Mouse (Mus musculus) left cerebral cortex, adult 2 months (tissue): ENCODE results near the gene Mybpc3. TPM values are rescaled to one million over a fixed set of nuclear protein-coding genes. Genes with fewer than 3 reads are reported as not detected.
"Not testable (repeated sequence)": the region's sequence is repeated elsewhere in the genome, so short reads cannot be mapped to it uniquely, and the experiment has no call there.

ENCODE experiments used
- DNase-seq, 2 experiments: peaks; one replicate each; pipeline ENCODE4 v3.0.0; 2021 to 2022; ENCODE audit warnings: low spot score in 2 of 2, mixed read lengths in 1 of 2; ENCODE audit errors: extremely low spot score in 1 of 2
- H3K27ac ChIP-seq: fragments of 200-600 bp; 2 replicates; pipeline ENCODE4 v1.8.1; 2022
- H3K4me3 ChIP-seq: fragments of 200-600 bp; 2 replicates; pipeline ENCODE4 v1.8.1; 2022
- CTCF ChIP-seq: fragments of 200-600 bp; IDR thresholded peaks from 2 replicates; pipeline ENCODE4 v1.8.1; 2022; ENCODE audit warnings: antibody characterized with exemption, mild to moderate bottlenecking, moderate library complexity
- intact Hi-C: fragments of 180-260 bp; cut with DNase I; formaldehyde crosslinking; loops from one replicate; pipeline ENCODE4 v1.15.1; 2025
- total RNA-seq, 2 experiments: library from RNA; stranded (reverse); gene quantifications; 2 replicates each; pipeline ENCODE4 v1.2.3; 2021

Mybpc3 gene
- total RNA-seq, 2 experiments from 2014 or later: 0.33 to 0.43 TPM

DNA sequence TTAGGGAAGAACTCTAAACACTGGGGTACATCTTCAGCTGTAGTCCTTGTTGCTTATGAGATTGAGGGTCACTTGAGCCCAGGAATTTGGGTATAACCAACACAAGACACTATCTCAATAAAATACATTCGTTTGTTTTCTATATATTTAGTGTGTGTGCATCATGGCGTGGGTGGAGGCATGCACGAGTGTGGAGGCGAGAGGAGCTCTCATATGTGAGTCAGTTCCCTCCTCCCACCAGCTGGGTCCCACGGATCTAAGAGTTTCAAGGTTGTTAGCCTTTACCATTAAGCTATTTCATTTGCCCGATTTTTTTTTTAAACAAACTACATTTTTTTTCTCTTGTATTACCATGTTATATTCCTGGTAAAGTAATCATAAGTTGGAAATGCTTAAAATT, 27.1 kb upstream of the Mybpc3 start:
- DNase-seq: peak; percentile 32 to 49
- peak overlapping the region; percentile 29; the same call in 1 of the 2 replicates for H3K27ac ChIP-seq
- no peak overlapping the region for H3K4me3 ChIP-seq
- intact Hi-C loops: no loop called here
- no peak for TF ChIP-seq CTCF

DNA sequence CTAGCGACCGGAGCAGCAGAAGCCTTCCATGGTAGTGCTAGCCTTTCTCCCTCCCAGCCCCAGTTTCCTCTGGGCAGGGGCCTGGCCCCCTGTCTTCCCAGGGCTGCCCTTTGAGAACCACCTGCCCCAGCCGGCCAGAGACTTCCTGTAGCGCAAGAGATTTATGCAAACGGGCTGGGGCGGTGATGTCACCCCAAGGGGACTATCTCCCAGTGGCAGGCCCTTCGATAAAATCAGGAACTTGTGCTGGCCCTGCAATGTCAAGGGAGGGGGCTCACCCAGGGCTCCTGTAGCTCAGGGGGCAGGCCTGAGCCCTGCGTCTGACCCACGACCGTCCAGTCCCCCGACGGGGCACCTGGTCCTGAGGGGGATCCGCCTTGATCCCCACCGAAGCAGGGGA, 21.4 kb upstream of the Mybpc3 start:
- Histone ChIP-seq H3K27ac (peak overlapping the region; percentile 17; the same call in 1 of the 2 replicates), H3K4me3 (no peak overlapping the region)
- no peak for DNase-seq
- intact Hi-C loops: no loop called here
- TF ChIP-seq CTCF: no peak

DNA sequence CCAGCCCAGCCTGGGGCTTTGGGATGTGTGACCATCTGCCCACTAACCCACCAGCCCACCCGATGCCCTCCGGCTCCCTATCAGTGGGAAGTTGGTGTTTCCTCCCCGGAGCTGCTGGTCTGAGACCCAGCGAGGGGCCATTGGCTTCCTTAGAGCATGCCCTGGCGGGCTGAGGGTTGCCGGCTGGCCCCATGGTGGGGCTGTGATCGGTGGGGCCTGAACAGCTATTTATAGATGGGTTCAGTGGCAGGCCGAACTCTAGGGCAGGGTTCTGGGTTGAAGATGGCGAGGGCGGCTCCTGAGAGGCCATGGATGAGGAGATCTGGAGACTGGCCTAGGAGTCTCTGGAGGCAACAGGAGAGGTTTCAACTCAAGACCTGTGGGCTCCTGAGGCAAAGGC, 20.9 kb upstream of the Mybpc3 start:
- no peak for DNase-seq
- no peak for TF ChIP-seq CTCF
- no peak overlapping the region for H3K4me3 ChIP-seq
- peak overlapping the region; percentile 17; the same call in 1 of the 2 replicates for H3K27ac ChIP-seq
- intact Hi-C loops: no loop called here

DNA sequence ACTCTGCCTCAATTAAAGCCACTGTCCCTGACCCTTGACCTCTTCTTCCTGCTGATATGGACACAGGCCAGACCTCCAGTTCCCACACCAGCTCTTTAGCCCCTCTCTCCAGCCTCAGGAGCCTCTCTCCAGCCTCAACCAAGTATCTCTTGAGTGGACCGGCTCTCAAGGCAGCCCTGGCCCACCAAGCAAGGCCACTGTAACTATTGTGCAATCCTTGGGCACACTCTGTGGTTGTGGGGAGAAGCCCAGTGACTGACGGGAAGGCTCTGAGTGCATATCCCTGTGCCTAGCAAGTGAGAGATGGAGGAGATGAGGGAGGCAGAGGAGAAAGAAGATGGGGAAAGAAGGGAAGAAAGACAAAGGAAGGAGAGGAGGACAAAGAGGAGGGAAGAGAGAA, 19.8 kb upstream of the Mybpc3 start:
- no peak overlapping the region for H3K27ac ChIP-seq
- no peak overlapping the region for H3K4me3 ChIP-seq
- intact Hi-C loops: no loop called here
- TF ChIP-seq CTCF: no peak
- no peak for DNase-seq

DNA sequence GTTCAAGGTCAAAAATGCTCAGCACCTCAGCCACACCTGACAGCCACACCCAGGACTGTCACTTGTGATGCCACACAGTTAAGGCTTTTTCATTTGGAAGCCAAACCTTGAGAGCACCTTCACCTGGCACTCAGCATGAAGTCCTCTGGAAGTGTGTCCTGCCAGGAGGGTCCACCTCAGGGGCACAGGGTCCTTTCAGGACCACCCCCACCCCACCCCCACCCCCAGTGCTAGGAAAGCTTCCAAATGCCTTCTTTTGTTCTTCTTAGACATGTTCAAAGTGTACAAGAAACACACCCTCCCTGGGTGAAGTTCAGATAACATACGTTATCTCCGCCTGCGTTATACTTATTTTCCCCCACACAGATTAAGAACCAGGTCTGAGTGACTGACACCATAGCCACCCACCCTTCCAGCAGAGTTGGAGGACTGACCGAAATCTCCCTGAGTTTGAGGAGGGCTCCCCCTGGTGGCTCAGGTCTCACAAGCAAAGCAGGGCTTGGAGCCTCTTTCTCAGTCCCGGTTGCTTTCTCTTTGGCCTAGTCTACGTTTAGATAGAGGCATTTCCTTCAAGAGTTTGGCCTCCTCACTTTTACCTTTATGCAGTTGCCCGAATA, 16.7 kb upstream of the Mybpc3 start:
- TF ChIP-seq CTCF: peak; percentile 95
- DNase-seq: peak; percentile 86 to 92
- intact Hi-C loops: loop anchor here (1.0 to 5.0 kb wide), 3 partner anchors 31 to 234 kb away; partner anchors contain the start of gene Slc39a13
- Histone ChIP-seq H3K27ac (no peak overlapping the region), H3K4me3 (no peak overlapping the region)

DNA sequence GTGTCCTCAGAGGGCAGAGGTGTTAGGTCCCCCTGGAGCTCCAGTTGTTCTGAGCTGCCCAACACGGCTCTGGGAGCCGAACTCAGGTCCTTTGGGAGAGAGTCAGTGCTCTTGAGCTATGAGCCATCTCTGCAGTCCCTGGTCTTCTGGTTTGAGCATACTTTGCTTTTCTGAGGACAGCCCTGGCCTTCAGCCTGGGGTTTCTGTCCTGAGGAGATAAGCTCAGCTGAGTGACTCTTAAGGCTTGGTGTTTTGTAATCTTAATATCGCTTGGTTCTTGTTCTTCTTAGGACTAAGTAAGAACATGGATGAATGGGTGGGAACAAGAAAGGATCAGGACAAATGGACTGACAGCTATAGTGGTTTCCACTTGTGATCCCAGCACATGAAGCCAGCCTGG, 9.8 kb upstream of the Mybpc3 start:
- Histone ChIP-seq H3K27ac (no peak overlapping the region), H3K4me3 (no peak overlapping the region)
- no peak for DNase-seq
- intact Hi-C loops: no loop called here
- no peak for TF ChIP-seq CTCF

DNA sequence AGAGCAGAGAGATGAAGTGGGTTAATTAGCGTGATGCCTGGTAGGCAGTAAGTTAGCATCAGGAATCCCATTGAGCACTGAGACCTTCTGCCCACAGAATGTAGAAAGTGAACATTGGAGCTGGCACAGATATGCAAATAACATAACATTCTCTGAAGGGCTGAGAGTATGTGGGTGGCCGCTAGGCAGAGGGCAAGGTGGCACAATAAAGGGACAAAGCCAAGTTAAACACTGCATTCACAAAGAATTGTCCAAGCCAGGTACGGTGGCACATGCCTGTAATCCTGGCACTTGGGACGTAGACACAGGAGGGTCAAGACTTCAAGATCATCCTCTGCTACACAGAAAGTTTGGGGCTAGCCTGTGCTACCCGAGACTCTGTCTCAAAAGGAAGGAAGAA, 8.7 kb upstream of the Mybpc3 start:
- intact Hi-C loops: no loop called here
- no peak for DNase-seq
- no peak overlapping the region for H3K27ac ChIP-seq
- H3K4me3 ChIP-seq: no peak overlapping the region
- no peak for TF ChIP-seq CTCF

DNA sequence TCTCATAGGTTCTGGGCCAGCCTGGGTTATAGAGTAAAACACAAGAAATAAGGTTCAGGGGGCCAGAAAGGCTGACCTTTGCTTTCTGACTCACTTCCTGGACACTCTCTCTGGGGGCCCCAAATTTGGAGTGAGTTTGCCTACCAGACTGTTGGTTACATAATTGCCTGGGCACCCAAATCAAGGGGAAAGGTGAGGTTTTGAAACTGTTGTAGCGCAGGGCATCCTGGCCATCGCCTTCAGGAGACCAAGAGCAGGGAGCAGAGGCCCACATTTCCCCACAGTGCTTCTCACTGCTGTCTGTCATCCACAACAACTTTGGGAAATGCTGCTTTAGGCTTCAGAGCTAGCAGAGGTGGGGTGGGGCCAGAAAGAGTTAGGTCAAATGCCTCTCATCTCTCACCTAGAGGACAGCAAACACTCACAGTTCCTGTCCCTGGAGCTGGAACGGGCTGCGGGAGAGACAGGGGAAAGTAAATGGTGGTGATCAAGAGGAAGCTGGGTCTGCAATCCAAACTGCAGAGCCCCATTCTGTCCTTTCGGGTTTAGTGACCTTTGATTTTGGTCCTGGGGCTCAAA, 8.0 kb upstream of the Mybpc3 start:
- intact Hi-C loops: no loop called here

DNA sequence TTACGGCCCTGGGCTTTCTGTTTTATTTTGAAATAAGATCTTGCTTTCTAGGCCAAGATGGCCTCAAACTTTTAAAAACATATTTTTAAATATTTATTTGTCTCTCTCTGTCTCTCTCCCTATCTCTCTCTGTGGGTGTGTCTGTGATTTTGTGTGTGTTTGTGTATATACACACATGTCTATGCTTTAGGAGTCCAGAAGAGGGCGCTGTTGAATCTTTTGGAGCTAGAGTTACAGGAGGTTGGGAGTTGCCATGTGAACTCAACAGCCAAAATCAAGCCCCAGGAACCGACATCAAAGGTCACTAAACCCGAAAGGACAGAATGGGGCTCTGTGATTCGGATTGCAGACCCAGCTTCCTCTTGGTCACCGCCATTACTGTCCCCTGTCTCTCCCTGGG, 7.5 kb upstream of the Mybpc3 start:
- Histone ChIP-seq H3K4me3 (no peak overlapping the region), H3K27ac (no peak overlapping the region)
- no peak for DNase-seq
- intact Hi-C loops: no loop called here
- TF ChIP-seq CTCF: peak; percentile 4; the same call in 1 of the 2 replicates

More for the DNA sequence above, 8.0 kb upstream of the Mybpc3 start:
- Histone ChIP-seq H3K4me3 (no peak overlapping the region), H3K27ac (no peak overlapping the region)
- TF ChIP-seq CTCF: no peak
- no peak for DNase-seq

DNA sequence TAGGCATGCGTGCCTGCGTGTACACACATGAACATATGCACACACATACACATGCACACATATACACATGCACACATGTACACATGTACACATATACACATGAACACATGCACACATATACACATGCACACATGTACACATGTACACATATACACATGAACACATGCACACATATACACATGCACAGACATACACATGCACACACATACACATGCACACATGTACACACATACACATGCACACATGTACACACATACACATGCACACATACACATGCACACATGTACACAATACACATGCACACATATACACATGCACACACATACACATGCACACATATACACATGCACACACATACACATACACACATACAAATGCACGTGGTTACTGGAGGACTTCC, 6.1 kb upstream of the Mybpc3 start:
- DNase-seq, H3K4me3 ChIP-seq, H3K27ac ChIP-seq, intact Hi-C loops: not testable (repeated sequence)

DNA sequence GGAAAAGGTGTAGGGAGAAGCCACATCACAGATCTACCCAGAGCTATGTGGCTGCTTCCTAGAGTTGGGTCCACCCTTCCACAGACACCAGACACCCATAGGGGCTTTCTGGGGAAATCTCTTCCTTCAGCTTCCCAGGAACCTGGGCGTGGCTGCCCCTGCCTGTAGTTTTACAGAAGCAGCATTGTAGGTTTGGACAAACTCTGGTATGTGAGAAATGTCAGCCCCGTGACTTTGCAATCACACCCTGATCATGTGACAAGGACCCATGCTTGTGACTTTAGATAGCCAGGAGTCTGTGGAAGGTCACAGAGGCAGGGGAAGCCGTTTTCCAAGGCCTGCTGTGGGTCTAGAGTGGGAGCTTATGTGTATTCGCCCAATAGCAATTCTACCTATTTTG, 5.5 kb upstream of the Mybpc3 start:
- no peak for DNase-seq
- TF ChIP-seq CTCF: no peak
- intact Hi-C loops: no loop called here
- H3K4me3 ChIP-seq: no peak overlapping the region
- H3K27ac ChIP-seq: no peak overlapping the region

DNA sequence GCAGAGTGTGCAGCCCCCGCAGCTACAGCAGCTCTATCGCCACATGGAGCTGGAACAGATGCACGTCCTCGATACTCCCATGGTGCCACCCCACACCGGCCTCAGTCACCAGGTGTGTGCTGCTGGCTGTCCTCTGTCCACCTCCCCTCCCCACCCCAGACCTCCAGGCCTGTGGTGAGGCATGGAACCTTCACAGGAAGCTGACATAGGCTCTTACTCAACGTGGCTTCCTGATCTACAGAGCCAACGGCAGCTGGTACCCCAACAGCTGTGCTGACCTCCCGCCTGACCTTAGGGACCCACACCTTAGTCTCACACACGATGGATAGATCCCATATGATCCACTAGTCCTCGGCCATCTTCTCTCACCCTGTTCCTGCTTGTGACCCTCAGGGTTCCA, 4.6 kb upstream of the Mybpc3 start:
- Histone ChIP-seq H3K27ac (no peak overlapping the region), H3K4me3 (no peak overlapping the region)
- TF ChIP-seq CTCF: no peak
- no peak for DNase-seq
- intact Hi-C loops: no loop called here

DNA sequence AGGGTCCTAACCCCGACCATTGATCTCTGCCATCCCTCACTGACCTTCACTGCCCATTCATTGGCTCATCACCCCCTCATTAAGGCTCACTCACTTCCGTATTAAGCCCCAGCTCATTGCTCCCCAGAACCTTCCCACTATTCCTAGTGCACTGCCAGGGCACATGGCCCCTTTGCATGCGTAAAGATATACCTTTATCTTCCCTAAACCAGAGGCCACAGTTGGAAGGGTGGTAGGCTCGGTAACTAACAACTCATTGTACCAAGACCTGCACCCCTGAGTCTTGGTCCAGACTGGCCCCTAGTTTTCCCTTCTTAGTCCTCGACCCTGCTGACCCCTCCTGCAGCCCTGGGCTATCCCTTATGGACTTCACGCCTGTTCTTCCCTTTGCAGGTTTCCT, 4.1 kb upstream of the Mybpc3 start:
- no peak for TF ChIP-seq CTCF
- Histone ChIP-seq H3K27ac (no peak overlapping the region), H3K4me3 (no peak overlapping the region)
- no peak for DNase-seq
- intact Hi-C loops: loop anchor here (2.0 kb wide), 1 partner anchor 367 kb away; no protein-coding TSS in a partner anchor
